Mouse (Mus musculus): ENCODE results near the gene Spata5.
A peak's percentile ranks its signal among the peaks of the same experiment; 100 is the strongest.

The Spata5 gene

DNA sequence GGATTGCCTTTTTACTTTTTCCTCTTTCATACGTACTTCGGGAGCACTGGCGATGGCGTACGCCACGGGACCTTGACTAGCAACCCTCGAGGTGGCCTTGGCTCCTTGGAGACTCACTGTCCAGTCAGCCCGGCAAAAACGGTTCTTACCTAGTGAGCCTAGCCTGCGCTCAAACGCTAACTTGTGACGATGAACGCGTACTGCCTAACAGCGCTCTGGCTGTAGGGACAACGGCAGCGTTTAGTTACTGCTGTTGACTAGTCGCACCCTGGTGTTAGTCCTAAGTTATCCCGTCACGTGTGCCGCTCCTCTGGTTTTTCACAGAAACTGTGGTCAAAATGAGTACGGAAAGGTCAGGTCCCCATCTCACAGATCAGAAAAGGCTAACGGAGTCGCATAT is 945 bp downstream of the Spata5 start:
- peak; percentile 12 to 20 for DNase-seq (ENCODE audit: low spot score in 2 of 2)

DNA sequence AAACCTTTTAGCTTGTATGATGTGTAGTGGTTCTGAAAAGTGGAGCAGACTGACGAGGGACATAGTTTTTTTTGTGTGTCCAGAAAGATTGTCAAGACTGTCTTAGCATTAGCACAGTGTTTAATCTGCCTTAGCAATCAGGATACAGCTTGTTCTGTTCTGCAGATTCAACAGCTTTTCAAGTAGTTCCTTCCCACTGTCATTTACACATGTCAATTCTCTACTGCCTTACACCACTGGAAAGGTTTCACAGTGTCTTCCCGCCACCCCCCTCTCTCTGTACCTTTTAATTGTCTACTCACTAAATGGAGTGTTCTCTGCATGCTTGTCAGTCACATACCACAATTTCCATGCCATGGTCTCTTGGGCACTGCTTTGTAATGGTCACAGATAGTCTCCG is 1.5 kb downstream of the Spata5 start:
- DNase-seq (ENCODE audit: low spot score in 2 of 2): no peak

GRCm38 (mm10) chr3:37426069-37426468 is 6.4 kb downstream of the Spata5 start:
- no peak for DNase-seq (ENCODE audit: low spot score in 2 of 2)

GRCm38 (mm10) chr3:37430359-37430758 is 10.7 kb downstream of the Spata5 start:
- no peak for DNase-seq (ENCODE audit: low spot score in 2 of 2)

DNA sequence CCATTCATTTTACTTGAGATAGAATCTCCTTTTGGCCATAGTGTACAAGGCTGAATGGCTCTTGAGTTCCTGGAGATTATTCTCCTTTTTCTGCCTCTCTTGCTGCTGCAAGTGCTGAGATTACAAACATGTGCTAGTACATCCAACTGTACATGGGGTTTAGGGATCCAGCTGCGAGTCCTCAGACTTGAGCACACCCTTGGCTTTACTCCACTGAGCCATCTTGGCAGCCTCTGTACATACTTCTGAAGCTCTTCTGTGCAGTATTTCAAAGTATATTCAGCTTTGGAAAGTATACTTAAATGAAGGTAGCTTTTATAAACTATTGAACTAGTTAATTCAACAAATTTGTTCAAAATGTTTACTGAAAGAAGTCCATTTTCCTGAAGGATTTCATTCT is 20.1 kb downstream of the Spata5 start:
- no peak for DNase-seq (ENCODE audit: low spot score in 2 of 2)

GRCm38 (mm10) chr3:37443409-37443808 is 23.7 kb downstream of the Spata5 start:
- no peak for DNase-seq (ENCODE audit: low spot score in 2 of 2)

GRCm38 (mm10) chr3:37455992-37456391 is 36.3 kb downstream of the Spata5 start:
- DNase-seq (ENCODE audit: low spot score in 2 of 2): no peak

DNA sequence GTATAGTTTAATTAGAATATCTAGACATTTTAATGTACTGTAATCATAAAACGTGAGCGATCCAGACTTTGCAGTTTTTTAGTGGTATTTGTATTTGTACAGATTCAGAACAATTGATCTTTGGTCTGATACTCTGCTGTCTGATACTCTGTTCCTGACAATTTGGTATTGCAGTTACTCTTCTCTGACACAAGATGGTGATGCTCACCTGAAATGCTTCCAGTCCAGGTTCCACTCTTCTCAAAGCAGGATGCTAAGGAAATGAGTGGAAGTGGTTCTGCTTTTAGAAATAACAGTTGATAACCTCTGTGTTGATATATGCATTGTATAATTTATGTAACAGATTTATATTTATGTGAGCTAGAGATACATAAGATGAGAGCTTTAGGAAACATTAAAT is 48.5 kb downstream of the Spata5 start:
- no peak for DNase-seq (ENCODE audit: low spot score in 2 of 2)

DNA sequence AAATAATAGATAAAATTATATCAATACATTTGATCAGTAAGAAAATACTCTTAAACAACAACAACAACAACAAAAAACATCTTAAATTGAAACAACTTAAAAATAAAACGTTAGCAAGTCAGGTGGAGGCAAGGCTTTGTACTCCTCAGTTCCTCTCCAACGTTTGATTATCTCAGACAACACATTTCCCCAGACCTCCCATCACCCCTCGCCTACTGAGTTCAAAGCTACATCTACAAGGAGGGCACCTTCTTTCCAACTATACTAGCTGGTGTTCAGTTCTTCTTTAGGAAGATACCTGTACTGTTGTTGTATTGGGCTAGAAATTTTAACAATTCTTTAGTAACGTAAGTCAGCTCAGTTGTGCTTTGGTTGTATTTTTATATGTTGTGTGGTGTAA is 49.7 kb downstream of the Spata5 start:
- DNase-seq (ENCODE audit: low spot score in 2 of 2): no peak

DNA sequence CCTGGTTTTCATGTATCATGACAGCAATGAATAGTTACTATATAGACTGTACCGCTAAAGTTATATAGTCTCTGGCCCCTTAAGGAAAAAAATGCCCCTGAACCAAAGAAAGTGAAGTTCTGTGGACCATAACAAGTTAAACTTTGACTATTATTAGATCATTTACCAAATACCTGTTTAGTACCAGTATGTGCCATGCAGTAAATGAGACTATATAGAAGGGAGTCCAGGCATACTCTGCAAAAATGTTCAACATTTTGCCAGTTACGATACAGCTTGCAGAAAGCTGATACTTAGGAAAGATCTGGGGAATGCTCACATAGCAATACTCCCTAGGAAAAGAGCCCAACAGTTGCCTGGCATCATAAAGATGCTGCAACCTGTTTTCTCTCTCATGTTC is 51.2 kb downstream of the Spata5 start:
- no peak for DNase-seq (ENCODE audit: low spot score in 2 of 2)

DNA sequence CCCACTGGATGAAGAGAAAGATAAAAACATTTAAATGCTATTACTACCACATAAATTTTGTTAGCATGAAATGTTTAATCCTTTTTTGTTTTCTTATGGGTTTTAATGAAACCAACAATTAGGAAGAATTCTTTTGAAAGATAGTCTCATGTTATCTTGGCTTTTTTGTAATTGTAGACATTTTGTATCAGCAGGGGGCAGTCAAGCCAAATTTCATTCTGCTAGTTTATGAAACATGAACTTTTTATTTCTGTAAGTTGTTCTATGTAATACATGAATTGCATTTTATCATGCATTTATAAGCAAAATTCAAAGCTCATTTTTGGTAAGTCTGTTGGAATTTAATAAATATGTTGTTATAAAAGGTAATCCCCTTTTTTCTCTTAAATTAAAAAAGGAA is 52.8 kb downstream of the Spata5 start:
- DNase-seq (ENCODE audit: low spot score in 2 of 2): no peak

GRCm38 (mm10) chr3:37476485-37476884 is 56.8 kb downstream of the Spata5 start:
- DNase-seq (ENCODE audit: low spot score in 2 of 2): no peak

GRCm38 (mm10) chr3:37477438-37478188 is 57.9 kb downstream of the Spata5 start:
- no peak for DNase-seq (ENCODE audit: low spot score in 2 of 2)

- no peak for DNase-seq (ENCODE audit: low spot score in 2 of 2)
Observed at GRCm38 (mm10) chr3:37479771-37480170, 60.1 kb downstream of the Spata5 start.

DNA sequence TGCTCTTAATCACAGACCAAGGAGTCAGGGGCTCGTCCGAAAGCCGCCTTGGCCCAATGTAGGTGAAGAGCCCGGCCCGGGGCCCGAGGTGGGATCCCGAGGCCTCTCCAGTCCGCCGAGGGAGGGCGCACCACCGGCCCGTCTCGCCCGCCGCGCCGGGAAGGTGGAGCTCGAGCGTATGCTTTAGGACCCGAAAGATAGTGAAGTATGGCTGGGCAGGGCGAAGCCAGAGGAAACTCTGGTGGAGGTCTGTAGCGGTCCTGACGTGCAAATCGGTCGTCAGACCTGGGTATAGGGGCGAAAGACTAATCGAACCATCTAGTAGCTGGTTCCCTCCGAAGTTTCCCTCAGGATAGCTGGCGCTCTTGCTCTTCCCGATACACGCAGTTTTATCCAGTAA is 61.6 kb downstream of the Spata5 start:
- DNase-seq (ENCODE audit: low spot score in 2 of 2): no peak

DNA sequence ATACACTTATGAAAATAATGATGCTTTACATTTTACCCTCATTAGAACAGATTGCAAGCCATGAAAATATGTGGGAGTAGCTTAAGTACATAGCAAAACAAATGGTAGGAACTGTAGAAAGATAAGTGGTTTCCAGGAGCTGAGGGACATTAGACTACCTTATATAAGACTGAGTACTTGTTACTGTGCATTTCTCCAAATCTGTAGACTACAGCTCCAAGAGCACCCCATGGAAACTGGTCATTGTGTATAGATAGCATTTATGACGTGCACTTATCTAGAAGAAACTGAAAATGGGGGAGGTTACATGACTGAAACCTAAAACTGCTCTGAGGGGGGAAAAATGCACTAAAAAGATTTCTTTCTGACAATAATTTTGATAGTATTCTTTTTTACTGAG is 63.0 kb downstream of the Spata5 start:
- DNase-seq (ENCODE audit: low spot score in 2 of 2): no peak

GRCm38 (mm10) chr3:37483709-37484265 is 64.1 kb downstream of the Spata5 start:
- no peak for DNase-seq (ENCODE audit: low spot score in 2 of 2)

DNA sequence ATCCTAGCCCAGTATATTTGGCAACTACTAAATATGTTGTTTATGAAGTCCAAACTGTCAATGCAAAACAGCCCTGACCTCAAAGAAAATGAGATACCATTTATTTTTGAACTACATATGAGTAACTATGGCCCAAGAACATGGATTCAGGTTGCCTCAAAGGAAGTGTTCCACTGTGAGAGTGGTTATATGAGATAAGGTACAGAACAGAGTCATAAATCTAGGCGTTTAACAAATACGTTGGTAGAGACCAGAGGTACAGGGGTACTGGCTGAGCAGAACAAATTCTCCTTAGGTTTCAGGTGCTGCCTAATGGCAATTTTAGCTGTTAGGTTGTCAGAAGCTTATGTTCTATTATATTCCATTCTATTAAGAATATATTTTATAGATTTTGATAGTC is 67.9 kb downstream of the Spata5 start:
- no peak for DNase-seq (ENCODE audit: low spot score in 2 of 2)

DNA sequence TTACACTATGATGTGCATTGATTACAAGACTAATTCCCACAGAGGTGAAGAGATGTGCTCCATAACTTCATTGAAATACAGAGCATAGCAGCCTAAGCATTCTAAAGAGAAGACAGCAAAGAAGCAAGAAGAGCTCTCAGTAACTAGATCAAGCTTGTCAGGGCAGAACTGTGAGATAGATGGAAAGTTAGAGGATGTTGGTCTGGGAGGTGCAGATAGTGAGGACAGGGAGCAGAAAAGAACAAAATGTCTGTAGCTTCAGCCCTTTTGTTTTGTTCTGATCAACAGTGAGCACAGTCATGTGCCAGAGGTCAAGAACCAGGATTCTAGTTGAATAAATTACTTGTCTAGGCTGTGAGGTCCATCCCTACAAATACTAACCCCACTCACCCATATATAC is 68.5 kb downstream of the Spata5 start:
- DNase-seq (ENCODE audit: low spot score in 2 of 2): no peak

GRCm38 (mm10) chr3:37490025-37490424 is 70.3 kb downstream of the Spata5 start:
- no peak for DNase-seq (ENCODE audit: low spot score in 2 of 2)

DNA sequence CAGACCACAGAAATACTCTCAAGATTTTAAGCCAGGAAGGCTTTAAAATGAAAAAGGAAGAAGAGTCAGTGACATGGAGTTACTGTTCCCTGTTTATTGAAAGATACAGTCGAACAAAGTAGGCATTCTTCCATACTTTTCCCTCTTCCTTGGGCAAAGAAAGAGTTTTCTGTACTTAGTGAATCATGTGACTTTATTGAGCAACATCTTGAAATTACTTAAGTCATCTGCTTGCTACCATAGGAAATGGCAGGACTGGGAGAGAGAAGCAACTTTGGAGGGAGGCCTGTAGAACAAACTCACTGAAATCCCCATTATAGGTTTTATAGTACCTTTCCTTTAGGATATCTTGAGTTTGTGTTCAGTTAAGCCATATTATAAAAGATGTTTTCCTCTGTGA is 81.2 kb downstream of the Spata5 start:
- no peak for DNase-seq (ENCODE audit: low spot score in 2 of 2)

DNA sequence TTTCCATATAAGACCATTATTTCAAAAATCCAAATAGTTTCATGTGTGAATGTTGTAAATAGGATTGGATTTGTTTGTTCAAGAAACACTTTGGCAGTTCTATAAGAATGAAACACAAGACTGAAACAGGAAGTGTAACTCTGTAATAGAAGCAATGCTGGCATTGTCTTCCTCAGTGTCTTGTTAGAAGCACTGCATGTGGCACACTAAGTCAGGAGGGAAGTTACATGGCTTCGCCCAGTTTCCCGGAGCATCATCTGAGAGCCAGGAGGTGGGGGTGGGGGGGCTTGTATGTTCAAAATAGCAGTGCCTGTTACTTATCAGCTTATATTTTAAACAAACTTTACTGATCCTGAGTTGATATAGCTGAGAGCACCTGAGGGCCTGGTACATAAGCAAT is 82.9 kb downstream of the Spata5 start:
- no peak for DNase-seq (ENCODE audit: low spot score in 2 of 2)

DNA sequence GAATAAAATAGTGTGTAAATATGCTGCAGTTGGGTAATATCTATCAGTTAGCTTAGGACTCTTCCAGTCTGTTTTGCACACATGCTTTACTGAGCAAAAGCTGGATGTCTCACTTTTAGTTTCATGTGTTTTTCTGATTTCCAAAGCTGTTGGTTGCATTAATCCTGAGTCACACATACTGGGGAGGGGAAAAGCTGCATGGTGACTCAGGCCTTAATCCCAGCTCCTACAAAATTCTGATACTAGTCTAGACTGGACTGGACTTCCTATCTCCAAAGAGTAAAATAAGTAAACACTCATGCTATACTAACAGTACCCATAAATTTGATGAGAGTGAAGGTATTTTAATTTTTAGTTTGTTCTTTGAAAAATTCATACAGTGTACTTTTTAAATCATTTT is 84.2 kb downstream of the Spata5 start:
- DNase-seq (ENCODE audit: low spot score in 2 of 2): no peak

Data from frontal cortex, postnatal 25 days (tissue).